ENCODE assay signal across 9 mouse cellular contexts in genomic region chr2:126034379-126035005, GRCm38 (mm10). TPM values are rescaled to one million over a fixed set of nuclear protein-coding genes. Genes with fewer than 3 reads are reported as not detected.
DNase-seq lines count a peak whose midpoint lies in the region; ATAC-seq lines count a peak whose summit lies in the region.
"Had no signal": no experiment of that assay in that cellular context is flagged by ENCODE, and none has a peak within 500 bp of the region (broad histone marks: within the 10 kb centered on the region; RNA-seq: fewer than 3 reads in every experiment).

TSS of gene Fgf7 (plus strand) at chr2:126034658.

- WGBS in kidney, embryonic 16.5 days: 36% methylated on average over 15 of the region's 15 CpGs

- peak within 1 kb of the TSS; percentile 15; the same call in 1 of the 2 replicates for H3K4me3 ChIP-seq in kidney, embryonic 16.5 days (ENCODE audit: low read length)

- peak; percentile 35 for DNase-seq in gastrocnemius, postnatal 14 days
- no peak for DNase-seq in gastrocnemius, postnatal 10 days
- no peak for DNase-seq in urinary bladder, adult 2 months (ENCODE audit: low spot score)
- DNase-seq in urinary bladder, postnatal 10 days (ENCODE audit: low spot score): no peak
- DNase-seq in mesoderm, embryonic 11.5 days (ENCODE audit: low read depth, low spot score): peak; percentile 38
- DNase-seq in thymus, postnatal 4 days: no peak
- no peak for DNase-seq in thymus, postnatal 14 days

- H3K9me3 ChIP-seq in kidney, embryonic 16.5 days (ENCODE audit: low read length): no peaks in the 10 kb centered on the region

- no peak within 1 kb of the TSS for H3K27ac ChIP-seq in kidney, embryonic 16.5 days (ENCODE audit: low read length)

- intact Hi-C loops in gastrocnemius, postnatal 14 days (cut with DNase I; ENCODE audit: low total_unique reads): no loop called here

- H3K36me3 ChIP-seq in kidney, embryonic 16.5 days (ENCODE audit: insufficient read depth, low read length): no peaks in the 10 kb centered on the region

- no peak within 1 kb of the TSS for H3K9ac ChIP-seq in kidney, embryonic 16.5 days (replicated peaks; ENCODE audit: low read length)

- peak within 1 kb of the TSS; percentile 47 for H3K4me2 ChIP-seq in kidney, embryonic 16.5 days (replicated peaks; ENCODE audit: low read depth, low read length)

- no peaks in the 10 kb centered on the region for H3K4me1 ChIP-seq in kidney, embryonic 16.5 days (ENCODE audit: insufficient read depth, low read length)

- no peaks in the 10 kb centered on the region for H3K27me3 ChIP-seq in kidney, embryonic 16.5 days (ENCODE audit: insufficient read depth, low read length)

- ATAC-seq in kidney, embryonic 16.5 days (ENCODE audit: low FRiP score, low TSS enrichment): 0 out of 2 replicates have a peak, but pooled peaks have one; percentile 59

RNA-seq across cellular contexts. Expression of gene Fgf7, which starts in this region (rescaled TPM):
- 1 to 10 TPM; 2.7 to 4.4 TPM for total RNA-seq in gastrocnemius, postnatal 14 days (2021)
- total RNA-seq in gastrocnemius, postnatal 10 days (2021): 1 to 10 TPM; 6.1 to 7.8 TPM
- polyA plus RNA-seq in urinary bladder, adult 2 months (2012; rRNA removed): 26.8 and 30.9 TPM in 2 replicates
- polyA plus RNA-seq in kidney, embryonic 16.5 days (2015; fragmentation: Nextera tagmentation; extraction: Ambion mirVana): 1.4 and 1.7 TPM in 2 replicates
- total RNA-seq: MEL had no signal

Comparison
In these comparisons a context has a peak if more than half of its experiments do, and no peak if none do; other contexts are left out.
1. RNA of gene Fgf7 (polyA plus RNA-seq): 26.8 to 30.9 TPM in urinary bladder, adult 2 months; 1.4 to 1.7 TPM in kidney, embryonic 16.5 days; every median in the first group is over 10 times any median in the second.
2. DNase-seq: peak in gastrocnemius, postnatal 14 days (single experiment) and mesoderm, embryonic 11.5 days (single experiment); none in gastrocnemius, postnatal 10 days (single experiment), urinary bladder, adult 2 months (single experiment), urinary bladder, postnatal 10 days (single experiment), thymus, postnatal 4 days (single experiment) and thymus, postnatal 14 days (single experiment).